Mouse (Mus musculus): ENCODE data around the gene Pdlim4. TPM values are rescaled to one million over a fixed set of nuclear protein-coding genes. Genes with fewer than 3 reads are reported as not detected.

The Pdlim4 gene
- total and polyA plus RNA-seq, 3 experiments, result not detected

DNA sequence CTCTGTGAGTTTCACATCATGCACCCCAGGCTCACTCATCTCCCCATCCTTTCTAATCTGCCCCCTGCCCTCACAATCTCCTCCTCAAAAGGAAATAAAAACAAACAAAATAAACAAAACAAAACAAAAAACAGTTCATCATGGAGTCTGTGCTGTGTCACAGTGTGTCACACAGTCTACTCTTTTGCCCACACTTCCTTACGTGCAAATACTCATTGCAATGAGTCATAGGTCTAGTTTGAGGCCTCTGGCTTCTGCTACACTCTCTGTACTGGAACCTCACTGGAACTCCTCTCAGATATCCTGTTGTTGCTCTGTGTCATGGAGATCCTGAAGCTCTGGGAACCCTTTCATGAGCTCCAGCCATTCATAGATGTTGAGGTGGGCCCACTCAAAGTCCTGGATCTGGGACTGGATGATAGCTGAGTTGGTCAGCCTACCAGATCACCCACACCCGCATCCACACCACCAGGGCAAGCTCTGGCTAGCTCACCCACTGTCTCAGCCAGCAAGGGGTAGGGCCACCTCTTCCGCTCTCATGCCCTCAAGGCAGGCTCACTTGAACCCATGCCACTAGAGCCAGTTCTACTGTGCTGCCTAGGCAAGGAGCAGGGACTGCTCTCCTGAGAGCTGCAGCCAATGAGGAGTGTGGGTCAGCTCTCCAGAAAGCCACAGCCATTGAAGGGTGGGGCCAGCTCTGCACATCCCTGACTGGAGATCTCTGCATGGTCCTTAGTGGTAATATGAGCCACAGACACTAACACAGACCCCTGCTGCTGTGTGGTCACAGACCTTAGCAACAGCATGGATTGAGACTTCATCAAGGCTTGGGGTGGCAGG, 49.7 kb downstream of the Pdlim4 start:
- Histone ChIP-seq H3K79me2 (replicated peaks; ENCODE audit: control insufficient read depth, extremely low read depth, insufficient read depth, poor library complexity, severe bottlenecking) (no peaks in the 10 kb centered on the region), H3K4me1 (ENCODE audit: control insufficient read depth in 1 of 2, insufficient read depth in 2 of 2) (no peaks in the 10 kb centered on the region), H3K9ac (ENCODE audit: insufficient read depth, low read depth) (no peak overlapping the region), H3K27ac (ENCODE audit: insufficient read depth, low read depth) (no peak overlapping the region), H3K27me3 (replicated peaks) (peaks cover 13% of the 10 kb centered on the region), H3K4me3 (replicated peaks in 1 of 3; ENCODE audit: low read depth in 2 of 3, low read length in 2 of 3, poor library complexity in 1 of 3) (no peak overlapping the region), H3K4me2 (ENCODE audit: insufficient read depth, low read depth, poor library complexity, severe bottlenecking) (no peak overlapping the region), H3K9me3 (replicated peaks; ENCODE audit: low read length) (no peaks in the 10 kb centered on the region), H3K36me3 (replicated peaks in 1 of 2; ENCODE audit: control insufficient read depth in 1 of 2, insufficient read depth in 1 of 2, low read length in 1 of 2) (no peaks in the 10 kb centered on the region)
- no peak for DNase-seq (ENCODE audit: extremely low read depth)
- in situ Hi-C loops (cut with MboI; ENCODE audit: low pct_ligation_motif_present, low pct_unique_long_range_greater_than_20kb, low sequenced_read_pairs) (no loop called here), dilution Hi-C loops (cut with MboI; ENCODE audit: extremely low pct_ligation_motif_present, extremely low pct_unique_long_range_greater_than_20kb, low sequenced_read_pairs) (no loop called here)
- TF ChIP-seq ETS1 (conservative IDR thresholded peaks at IDR 0.05; ENCODE audit: low read depth, low read length) (no peak), E2F4 (IDR thresholded peaks at IDR 0.05; ENCODE audit: insufficient replicate concordance, low read depth, low read length) (no peak), PAX5 (IDR thresholded peaks at IDR 0.05; ENCODE audit: low read length) (no peak), ELF1 (IDR thresholded peaks at IDR 0.05; ENCODE audit: low read depth, low read length) (no peak), TBP (conservative IDR thresholded peaks at IDR 0.05; ENCODE audit: low read depth, low read length) (no peak), CHD2 (IDR thresholded peaks at IDR 0.05; ENCODE audit: low read length) (no peak), ZKSCAN1 (IDR thresholded peaks at IDR 0.05; ENCODE audit: borderline replicate concordance, low read depth, low read length) (no peak), JUN (IDR thresholded peaks at IDR 0.05; ENCODE audit: insufficient read depth, low read depth, low read length) (no peak), USF2 (conservative IDR thresholded peaks at IDR 0.05; ENCODE audit: low read depth, low read length) (no peak), NRF1 (IDR thresholded peaks at IDR 0.05; ENCODE audit: low read depth, low read length) (no peak)

DNA sequence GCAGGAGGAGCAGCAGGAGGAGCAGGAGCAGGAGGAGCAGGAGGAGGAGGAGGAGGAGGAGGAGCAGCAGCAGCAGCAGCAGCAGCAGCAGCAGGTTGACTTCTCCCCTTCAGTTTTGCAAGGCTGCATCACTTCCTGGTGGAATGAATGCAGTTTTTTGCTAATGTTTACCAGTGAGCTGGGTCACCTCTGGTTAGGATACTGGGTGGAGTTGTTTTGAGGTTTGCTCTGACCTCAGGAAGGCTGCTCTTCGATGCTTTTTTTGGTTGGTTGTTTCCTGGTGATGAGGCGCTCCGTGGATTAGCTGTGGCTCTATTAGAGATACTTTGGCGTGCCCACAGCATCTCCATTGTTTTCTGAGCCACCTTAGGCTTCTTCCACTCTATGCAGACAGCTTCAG, 51.2 kb downstream of the Pdlim4 start:
- Histone ChIP-seq H3K9me3 (replicated peaks; ENCODE audit: low read length) (no peaks in the 10 kb centered on the region), H3K4me2 (ENCODE audit: insufficient read depth, low read depth, poor library complexity, severe bottlenecking) (no peak overlapping the region), H3K9ac (ENCODE audit: insufficient read depth, low read depth) (no peak overlapping the region), H3K4me1 (ENCODE audit: control insufficient read depth in 1 of 2, insufficient read depth in 2 of 2) (no peaks in the 10 kb centered on the region), H3K27ac (ENCODE audit: insufficient read depth, low read depth) (no peak overlapping the region), H3K79me2 (replicated peaks; ENCODE audit: control insufficient read depth, extremely low read depth, insufficient read depth, poor library complexity, severe bottlenecking) (no peaks in the 10 kb centered on the region), H3K36me3 (replicated peaks in 1 of 2; ENCODE audit: control insufficient read depth in 1 of 2, insufficient read depth in 1 of 2, low read length in 1 of 2) (no peaks in the 10 kb centered on the region), H3K27me3 (replicated peaks) (peaks cover 10% of the 10 kb centered on the region), H3K4me3 (replicated peaks in 1 of 3; ENCODE audit: low read depth in 2 of 3, low read length in 2 of 3, poor library complexity in 1 of 3) (no peak overlapping the region)
- in situ Hi-C loops (cut with MboI; ENCODE audit: low pct_ligation_motif_present, low pct_unique_long_range_greater_than_20kb, low sequenced_read_pairs) (no loop called here), dilution Hi-C loops (cut with MboI; ENCODE audit: extremely low pct_ligation_motif_present, extremely low pct_unique_long_range_greater_than_20kb, low sequenced_read_pairs) (no loop called here)
- no peak for TF ChIP-seq HCFC1 (IDR thresholded peaks at IDR 0.05; ENCODE audit: low read depth, low read length)
- no peak for TF ChIP-seq POLR2A (IDR thresholded peaks at IDR 0.05; ENCODE audit: low read depth, low read length)
- TF ChIP-seq TCF12 (IDR thresholded peaks at IDR 0.05; ENCODE audit: low read depth, low read length), result no peak
- TF ChIP-seq MAZ (IDR thresholded peaks at IDR 0.05; ENCODE audit: low read depth, low read length), result no peak
- no peak for DNase-seq (ENCODE audit: extremely low read depth)

Measured in CH12.LX (cell line).